ENCODE assay signal across 8 mouse cellular contexts in the genomic region with DNA sequence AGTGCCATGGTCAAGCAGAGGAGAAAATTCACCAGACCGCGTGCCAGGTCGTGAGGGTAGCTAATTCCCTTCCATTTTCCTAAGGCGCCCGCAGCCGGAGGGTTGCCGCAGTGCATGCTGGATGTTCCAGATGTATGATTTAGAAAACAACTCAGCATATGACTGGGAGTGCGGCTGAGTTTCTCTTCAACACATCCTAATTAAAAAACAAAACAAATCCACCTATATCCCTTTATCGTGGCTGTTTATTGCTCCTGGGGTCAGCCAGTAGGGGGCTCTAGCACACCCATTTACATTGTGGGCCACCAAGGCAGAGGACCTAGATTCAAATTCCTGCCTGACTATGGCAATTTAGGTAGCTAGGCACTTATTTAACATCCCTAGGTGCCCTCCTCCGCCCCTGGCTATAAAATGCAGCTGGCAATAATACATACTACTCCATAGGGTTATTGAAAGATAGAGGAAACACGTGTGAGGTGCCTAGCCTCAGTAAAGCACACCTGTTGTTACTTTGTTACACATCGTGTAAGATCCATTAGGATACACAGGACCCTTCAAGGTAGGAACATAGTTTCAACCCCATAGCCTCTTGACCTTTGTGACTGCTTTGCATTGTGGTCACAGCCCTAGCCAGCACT.
DNase-seq lines count a peak whose midpoint lies in the region; ATAC-seq and TF ChIP-seq lines count a peak whose summit lies in the region.

No protein-coding gene starts in this region.

- H3K9me3 ChIP-seq in hindbrain, embryonic 12.5 days (replicated peaks), result no peaks in the 10 kb centered on the region
- no peaks in the 10 kb centered on the region for H3K9me3 ChIP-seq in midbrain, embryonic 14.5 days (ENCODE audit: control insufficient read depth, low read length)

- peak; percentile 24 for DNase-seq in kidney, postnatal 10 days
- no peak for DNase-seq in kidney, postnatal 14 days
- DNase-seq in cerebellum, adult 2 months, result peak in 1 of 2 experiments; percentile 63
- DNase-seq in midbrain, embryonic 14.5 days, result no peak
- DNase-seq in Muller cell, postnatal 12 days (ENCODE audit: inconsistent ontology term), result no peak
- DNase-seq in spleen, postnatal 4 days (ENCODE audit: low spot score in 2 of 2), result no peak
- no peak for DNase-seq in left cerebral cortex, adult 8-10 months (ENCODE audit: low spot score in 2 of 2)

- peak overlapping the region; percentile 29; the same call in 1 of the 2 replicates for H3K4me2 ChIP-seq in hindbrain, embryonic 12.5 days (replicated peaks)
- peak overlapping the region; percentile 31 for H3K4me2 ChIP-seq in midbrain, embryonic 14.5 days (ENCODE audit: low read length)

- peaks cover 28% of the 10 kb centered on the region for H3K4me1 ChIP-seq in cerebellum, adult 2 months (ENCODE audit: control insufficient read depth, insufficient read depth, low read length)
- H3K4me1 ChIP-seq in hindbrain, embryonic 12.5 days, result peaks cover 57% of the 10 kb centered on the region
- H3K4me1 ChIP-seq in midbrain, embryonic 14.5 days (ENCODE audit: control insufficient read depth, insufficient read depth, low read length), result peaks cover 57% of the 10 kb centered on the region

- H3K27me3 ChIP-seq in cerebellum, adult 2 months (ENCODE audit: control insufficient read depth, insufficient read depth, low read length), result no peaks in the 10 kb centered on the region
- no peaks in the 10 kb centered on the region for H3K27me3 ChIP-seq in hindbrain, embryonic 12.5 days
- H3K27me3 ChIP-seq in midbrain, embryonic 14.5 days (ENCODE audit: control insufficient read depth, insufficient read depth, low read length), result no peaks in the 10 kb centered on the region

- TF ChIP-seq POLR2A in cerebellum, adult 2 months (IDR thresholded peaks at IDR 0.05; ENCODE audit: borderline replicate concordance, insufficient read depth, low read length), result no peak

- TF ChIP-seq CTCF in cerebellum, adult 2 months (IDR thresholded peaks at IDR 0.05; ENCODE audit: borderline replicate concordance, insufficient read depth, low read depth, low read length), result peak; percentile 50; the same call in 1 of the 2 replicates

- H3K9ac ChIP-seq in hindbrain, embryonic 12.5 days, result no peak overlapping the region
- no peak overlapping the region for H3K9ac ChIP-seq in midbrain, embryonic 14.5 days (replicated peaks; ENCODE audit: low read length)

- peak overlapping the region; percentile 53 for H3K4me3 ChIP-seq in cerebellum, adult 2 months (replicated peaks; ENCODE audit: insufficient read depth, low read depth, low read length)
- no peak overlapping the region for H3K4me3 ChIP-seq in hindbrain, embryonic 12.5 days
- no peak overlapping the region for H3K4me3 ChIP-seq in midbrain, embryonic 14.5 days (replicated peaks; ENCODE audit: low read depth, low read length)

- no peaks in the 10 kb centered on the region for H3K36me3 ChIP-seq in hindbrain, embryonic 12.5 days
- no peaks in the 10 kb centered on the region for H3K36me3 ChIP-seq in midbrain, embryonic 14.5 days (ENCODE audit: control insufficient read depth, insufficient read depth, low read length)

- 22% methylated on average over 12 of the region's 12 CpGs for WGBS in cerebellum, adult 2 months
- WGBS in hindbrain, embryonic 12.5 days, result 74% methylated on average over 12 of the region's 12 CpGs
- 73% methylated on average over 12 of the region's 12 CpGs for WGBS in midbrain, embryonic 14.5 days

- no peak; the same call in 1 of the 2 replicates for ATAC-seq in hindbrain, embryonic 12.5 days (ENCODE audit: low FRiP score)
- 0 out of 2 replicates have a peak, but pooled peaks have one; percentile 17 for ATAC-seq in midbrain, embryonic 14.5 days (ENCODE audit: low FRiP score, low TSS enrichment)

- peak overlapping the region; percentile 22 for H3K27ac ChIP-seq in cerebellum, adult 2 months (ENCODE audit: insufficient read depth, low read length)
- H3K27ac ChIP-seq in hindbrain, embryonic 12.5 days, result peak overlapping the region; percentile 84
- peak overlapping the region; percentile 82 for H3K27ac ChIP-seq in midbrain, embryonic 14.5 days (replicated peaks; ENCODE audit: low read depth, low read length)

Comparison
In these comparisons a context has a peak if more than half of its experiments do, and no peak if none do; other contexts are left out.
1. H3K27ac ChIP-seq: peak in every context shown above with its lines; median percentile 84 in hindbrain, embryonic 12.5 days; 82 in midbrain, embryonic 14.5 days; 22 in cerebellum, adult 2 months.